Comparison of ENCODE assay signal across 8 mouse cellular contexts in genomic region chr8:22185431-22186397, GRCm38 (mm10). TPM values are rescaled to one million over a fixed set of nuclear protein-coding genes. Genes with fewer than 3 reads are reported as not detected.
DNase-seq lines count a peak whose midpoint lies in the region; ATAC-seq and TF ChIP-seq lines count a peak whose summit lies in the region.

Gene Ckap2 (minus strand): TSS chr8:22185819.

- peak; percentile 96 for DNase-seq in 3134 (ENCODE audit: extremely low read depth, insufficient read length, low spot score)
- DNase-seq in adrenal gland, postnatal 36 days: peak; percentile 94 to 95
- DNase-seq in heart, adult 18-20 months: peak; percentile 91 to 92
- DNase-seq in kidney, adult 2 months: peak; percentile 96
- DNase-seq in spleen, adult 2 months (ENCODE audit: low read depth in 1 of 2, low spot score in 2 of 2): peak; percentile 30 to 72

- H3K4me3 ChIP-seq in embryonic facial prominence, embryonic 13.5 days: peak within 1 kb of the TSS; percentile 74
- peak within 1 kb of the TSS; percentile 66 for H3K4me3 ChIP-seq in kidney, adult 2 months (ENCODE audit: insufficient read depth, low read depth, low read length)
- peak within 1 kb of the TSS; percentile 69 for H3K4me3 ChIP-seq in limb, embryonic 12.5 days (replicated peaks)
- peak within 1 kb of the TSS; percentile 91 for H3K4me3 ChIP-seq in midbrain, embryonic 15.5 days
- peak within 1 kb of the TSS; percentile 88 for H3K4me3 ChIP-seq in spleen, adult 2 months (ENCODE audit: extremely low read depth, insufficient read depth, insufficient read length)

- TF ChIP-seq CTCF in kidney, adult 2 months (conservative IDR thresholded peaks at IDR 0.05; ENCODE audit: insufficient read depth, insufficient read length, low read depth, low read length): no peak
- TF ChIP-seq CTCF in spleen, adult 2 months (IDR thresholded peaks at IDR 0.05; ENCODE audit: extremely low read depth, insufficient read depth, insufficient read length, insufficient replicate concordance): no peak

- peak within 1 kb of the TSS; percentile 84 for H3K27ac ChIP-seq in embryonic facial prominence, embryonic 13.5 days
- no peak within 1 kb of the TSS for H3K27ac ChIP-seq in kidney, adult 2 months (ENCODE audit: insufficient read depth, low read depth, low read length)
- H3K27ac ChIP-seq in limb, embryonic 12.5 days: peak within 1 kb of the TSS; percentile 87
- peak within 1 kb of the TSS; percentile 84 for H3K27ac ChIP-seq in midbrain, embryonic 15.5 days
- H3K27ac ChIP-seq in spleen, adult 2 months (ENCODE audit: insufficient read depth, low read length): no peak within 1 kb of the TSS; the same call in 1 of the 2 replicates

- no peak for TF ChIP-seq POLR2A in kidney, adult 2 months (IDR thresholded peaks at IDR 0.05; ENCODE audit: low read depth, low read length)
- no peak for TF ChIP-seq POLR2A in spleen, adult 2 months (IDR thresholded peaks at IDR 0.05; ENCODE audit: low read depth, low read length)

- peak within 1 kb of the TSS; percentile 76 for H3K4me2 ChIP-seq in embryonic facial prominence, embryonic 13.5 days
- H3K4me2 ChIP-seq in limb, embryonic 12.5 days: peak within 1 kb of the TSS; percentile 69
- H3K4me2 ChIP-seq in midbrain, embryonic 15.5 days: peak within 1 kb of the TSS; percentile 90

- no peaks in the 10 kb centered on the region for H3K27me3 ChIP-seq in embryonic facial prominence, embryonic 13.5 days
- no peaks in the 10 kb centered on the region for H3K27me3 ChIP-seq in kidney, adult 2 months (replicated peaks; ENCODE audit: control insufficient read depth, insufficient read depth, low read length)
- H3K27me3 ChIP-seq in limb, embryonic 12.5 days: no peaks in the 10 kb centered on the region
- H3K27me3 ChIP-seq in midbrain, embryonic 15.5 days (replicated peaks): no peaks in the 10 kb centered on the region
- H3K27me3 ChIP-seq in spleen, adult 2 months (ENCODE audit: control insufficient read depth, insufficient read depth, low read length): no peaks in the 10 kb centered on the region

- WGBS in embryonic facial prominence, embryonic 13.5 days: 2% methylated on average over 63 of the region's 63 CpGs
- 2% methylated on average over 63 of the region's 63 CpGs for WGBS in kidney, adult 2 months
- WGBS in limb, embryonic 12.5 days: 3% methylated on average over 63 of the region's 63 CpGs
- 2% methylated on average over 63 of the region's 63 CpGs for WGBS in midbrain, embryonic 15.5 days
- WGBS in spleen, adult 2 months: 3% methylated on average over 63 of the region's 63 CpGs

- H3K4me1 ChIP-seq in embryonic facial prominence, embryonic 13.5 days: peaks cover 17% of the 10 kb centered on the region
- no peaks in the 10 kb centered on the region for H3K4me1 ChIP-seq in kidney, adult 2 months (ENCODE audit: control insufficient read depth, insufficient read depth, low read length)
- peaks cover 12% of the 10 kb centered on the region for H3K4me1 ChIP-seq in limb, embryonic 12.5 days (replicated peaks)
- peaks cover 8% of the 10 kb centered on the region for H3K4me1 ChIP-seq in midbrain, embryonic 15.5 days
- H3K4me1 ChIP-seq in spleen, adult 2 months (ENCODE audit: control insufficient read depth, insufficient read depth, insufficient read length): peaks cover 2% of the 10 kb centered on the region; the same call in 1 of the 2 replicates

- no peaks in the 10 kb centered on the region for H3K36me3 ChIP-seq in embryonic facial prominence, embryonic 13.5 days
- H3K36me3 ChIP-seq in kidney, adult 2 months (ENCODE audit: control insufficient read depth, insufficient read depth, low read length): no peaks in the 10 kb centered on the region
- no peaks in the 10 kb centered on the region for H3K36me3 ChIP-seq in limb, embryonic 12.5 days
- H3K36me3 ChIP-seq in midbrain, embryonic 15.5 days (replicated peaks): no peaks in the 10 kb centered on the region
- no peaks in the 10 kb centered on the region for H3K36me3 ChIP-seq in spleen, adult 2 months (ENCODE audit: control insufficient read depth, insufficient read depth, low read length)

- peak; percentile 94 for ATAC-seq in embryonic facial prominence, embryonic 13.5 days (ENCODE audit: insufficient number of reproducible peaks, insufficient read depth, low FRiP score, low TSS enrichment, low read depth)
- peak; percentile 95 for ATAC-seq in limb, embryonic 12.5 days (ENCODE audit: insufficient number of reproducible peaks, insufficient read depth, low FRiP score, low TSS enrichment, low read depth)
- ATAC-seq in midbrain, embryonic 15.5 days (replicated peaks): peak; percentile 99

- H3K9ac ChIP-seq in embryonic facial prominence, embryonic 13.5 days: peak within 1 kb of the TSS; percentile 74
- peak within 1 kb of the TSS; percentile 71 for H3K9ac ChIP-seq in limb, embryonic 12.5 days (replicated peaks)
- H3K9ac ChIP-seq in midbrain, embryonic 15.5 days: peak within 1 kb of the TSS; percentile 68

- H3K9me3 ChIP-seq in embryonic facial prominence, embryonic 13.5 days: no peaks in the 10 kb centered on the region
- no peaks in the 10 kb centered on the region for H3K9me3 ChIP-seq in limb, embryonic 12.5 days
- no peaks in the 10 kb centered on the region for H3K9me3 ChIP-seq in midbrain, embryonic 15.5 days

RNA-seq across cellular contexts. Expression of gene Ckap2, which starts in this region (rescaled TPM):
- 1 to 10 TPM; 5.2 to 5.6 TPM for total RNA-seq in adrenal gland, postnatal 36 days (2021)
- 50.0 and 53.2 TPM in 2 replicates for polyA plus RNA-seq in embryonic facial prominence, embryonic 13.5 days (2015; fragmentation: Nextera tagmentation; extraction: Ambion mirVana)
- under 1 TPM; 0.13 to 0.74 TPM for total RNA-seq in heart, adult 18-20 months (2021)
- polyA plus RNA-seq in kidney, adult 2 months (2012; rRNA removed): 0.38 and 0.64 TPM in 2 replicates
- 49.4 and 50.4 TPM in 2 replicates for polyA plus RNA-seq in limb, embryonic 12.5 days (2016; fragmentation: Nextera tagmentation; extraction: Ambion mirVana)
- polyA plus RNA-seq in midbrain, embryonic 15.5 days (2015; fragmentation: Nextera tagmentation; extraction: Ambion mirVana): 8.3 and 9.4 TPM in 2 replicates
- polyA plus RNA-seq in spleen, adult 2 months (2012; rRNA removed): 1.8 and 2.6 TPM in 2 replicates

Comparison
In these comparisons a context has a peak if more than half of its experiments do, and no peak if none do; other contexts are left out.
1. Peak in DNase-seq in heart, adult 18-20 months; RNA of the gene not detected or under 1 TPM.
2. Peak in DNase-seq and H3K4me3 ChIP-seq in kidney, adult 2 months; RNA of the gene not detected or under 1 TPM.
3. H3K27ac ChIP-seq: peak in embryonic facial prominence, embryonic 13.5 days (single experiment), limb, embryonic 12.5 days (single experiment) and midbrain, embryonic 15.5 days (single experiment); none in kidney, adult 2 months (single experiment) and spleen, adult 2 months (single experiment).
4. Peak in every context shown above with its lines, with median percentiles within 50 percentile points of each other: DNase-seq, ATAC-seq, H3K4me2 ChIP-seq, H3K4me3 ChIP-seq and H3K9ac ChIP-seq.